Mouse (Mus musculus) cortical plate, adult 2 months (tissue): ENCODE results near the gene Bax. TPM values are rescaled to one million over a fixed set of nuclear protein-coding genes. Genes with fewer than 3 reads are reported as not detected.

Experiments used
- H3K27ac ChIP-seq: fragments of 200-500 bp; 2 replicates; pipeline ENCODE4 v1.5.1; 2012; ENCODE audit warnings: low read length, control low read depth, inconsistent platforms; ENCODE audit not compliant: insufficient read depth
- H3K4me1 ChIP-seq: fragments of 200-500 bp; 2 replicates; pipeline ENCODE4 v1.6.1; 2011; ENCODE audit warnings: low read length; ENCODE audit not compliant: control insufficient read depth, insufficient read depth
- H3K4me3 ChIP-seq: fragments of 200-500 bp; 2 replicates; pipeline ENCODE4 v1.5.1; 2011; ENCODE audit warnings: mild to moderate bottlenecking, low read length, control low read depth; ENCODE audit not compliant: insufficient read depth
- CTCF ChIP-seq: fragments of 200-500 bp; IDR thresholded peaks from 2 replicates; pipeline ENCODE4 v1.5.1; 2011; ENCODE audit warnings: mild to moderate bottlenecking, control low read depth, low read length; ENCODE audit not compliant: insufficient read depth; ENCODE audit errors: extremely low read depth
- POLR2A ChIP-seq: fragments of 200-500 bp; IDR thresholded peaks from 2 replicates; pipeline ENCODE4 v1.6.1; 2011; ENCODE audit warnings: mild to moderate bottlenecking, low read length, control low read depth; ENCODE audit not compliant: insufficient read depth; ENCODE audit errors: extremely low read depth
- polyA plus RNA-seq: library from polyadenylated mRNA; depleted of rRNA; stranded (reverse); fragments of >200 nt; gene quantifications from 2 replicates; pipeline ENCODE4 v1.2.3, GENCODE M21; 2012

The Bax gene
- polyA plus RNA-seq, 1 experiment = 99.4 TPM

DNA sequence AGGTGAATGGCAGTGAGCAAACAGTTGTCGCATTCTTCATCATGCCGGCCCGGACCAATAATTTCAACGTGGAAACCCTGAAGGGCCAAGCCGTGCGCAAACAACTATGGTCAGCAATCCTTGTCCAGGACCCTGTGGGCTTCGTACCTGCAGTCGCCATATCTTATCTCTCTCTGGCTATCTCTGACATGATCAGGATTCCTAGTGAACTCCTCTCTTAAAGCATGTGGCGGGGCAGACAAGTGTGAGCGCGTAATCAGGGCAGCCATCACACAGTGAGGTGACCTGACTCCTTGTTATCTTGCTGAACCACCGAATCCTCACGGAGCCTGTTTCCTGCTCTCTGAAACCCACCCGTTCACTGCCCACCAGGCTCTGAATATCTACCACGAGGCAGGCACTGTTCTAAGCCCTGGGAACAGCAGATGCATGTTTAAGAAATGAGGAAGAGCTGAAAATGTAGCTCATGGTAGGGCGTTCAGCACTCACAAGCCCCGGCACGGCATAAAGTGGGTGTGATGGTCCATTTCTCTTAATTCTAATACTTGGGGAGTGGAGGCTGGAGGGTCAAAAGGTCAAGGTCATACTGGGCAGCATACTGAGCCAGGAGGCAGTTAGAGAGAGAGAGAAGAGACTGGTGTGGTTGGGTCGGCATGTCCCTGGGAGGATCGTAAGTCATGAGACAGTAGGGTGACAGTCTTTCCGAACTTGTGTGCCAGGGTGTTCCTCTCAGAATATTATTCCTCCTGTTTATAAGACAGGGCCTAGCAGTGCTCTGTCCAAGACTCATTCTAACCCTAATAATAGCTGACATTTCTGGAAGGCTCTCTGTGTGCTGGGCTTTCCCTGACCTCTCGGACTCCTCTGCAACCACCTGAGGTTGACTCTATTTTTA is 22.9 kb downstream of the Bax start:
- Histone ChIP-seq H3K4me3 (no peak overlapping the region), H3K4me1 (no peaks in the 10 kb centered on the region), H3K27ac (no peak overlapping the region)
- no peak for TF ChIP-seq CTCF
- no peak for TF ChIP-seq POLR2A

DNA sequence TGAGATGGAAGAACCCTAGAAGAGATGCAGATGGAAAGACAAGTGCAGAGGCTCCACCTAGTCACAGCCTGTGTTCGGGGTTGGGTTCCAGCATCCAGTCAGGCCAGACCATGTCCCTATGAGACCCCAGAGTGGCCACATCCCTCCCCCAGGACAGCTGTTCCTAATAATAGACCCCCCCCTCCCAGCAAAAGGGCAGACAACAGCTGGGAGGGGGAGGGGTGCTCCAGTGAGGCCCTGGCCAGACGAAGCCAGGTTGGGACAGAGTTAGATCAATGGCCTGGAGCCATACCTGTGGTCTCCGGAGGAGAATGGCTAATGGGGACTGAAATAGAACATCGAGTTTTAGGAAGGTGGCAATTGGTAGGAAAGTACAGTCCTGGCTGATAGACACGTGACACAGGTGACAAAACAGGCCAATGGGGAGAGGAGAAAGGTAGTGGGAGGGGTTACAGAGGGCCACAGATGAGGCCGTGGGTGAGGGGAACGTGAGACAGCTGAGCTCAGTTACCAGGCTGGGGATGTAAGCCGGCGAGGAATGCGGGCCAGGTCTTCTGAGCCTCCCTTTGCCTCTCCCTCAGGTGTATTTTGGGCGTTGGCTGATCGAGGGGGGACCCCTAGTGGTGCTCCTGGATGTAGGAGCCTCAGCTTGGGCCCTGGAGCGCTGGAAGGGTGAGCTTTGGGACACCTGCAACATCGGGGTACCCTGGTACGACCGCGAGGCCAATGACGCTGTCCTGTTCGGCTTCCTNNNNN is 29.0 kb downstream of the Bax start, which contains the start of gene Ruvbl2:
TSS of gene Ruvbl2 (minus strand) at position 576 of the 756 bp plus-strand sequence.
- H3K4me1 ChIP-seq = peaks cover 2% of the 10 kb centered on the region
- H3K4me3 ChIP-seq = peak within 1 kb of the TSS; percentile 10; the same call in 1 of the 2 replicates
- TF ChIP-seq CTCF = 0 out of 2 replicates have a peak, but pooled peaks have one; percentile 12
- TF ChIP-seq POLR2A = peak; percentile 35; the same call in 1 of the 2 replicates
- H3K27ac ChIP-seq = no peak within 1 kb of the TSS

DNA sequence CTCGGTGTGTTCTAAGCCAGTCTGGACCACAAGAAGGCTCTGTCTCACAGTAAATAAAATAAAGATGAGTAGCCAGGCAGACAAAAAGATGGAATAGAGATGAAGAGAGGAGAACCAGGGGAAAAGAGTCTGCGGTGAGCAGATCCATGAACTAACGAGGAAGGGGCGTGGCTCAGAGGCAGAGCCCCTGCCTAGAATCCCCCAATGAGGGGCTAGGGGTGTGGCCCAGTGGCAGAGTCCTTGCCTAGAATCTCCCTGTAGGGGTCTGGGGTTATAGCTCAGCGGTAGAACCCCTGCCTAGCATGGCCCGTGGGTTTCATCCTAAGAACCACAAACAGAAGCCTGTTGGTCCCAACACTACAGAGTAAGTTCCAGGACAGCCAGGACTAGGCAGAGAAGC is 29.7 kb downstream of the Bax start:
- TF ChIP-seq POLR2A = no peak
- TF ChIP-seq CTCF = no peak
- H3K4me3 ChIP-seq = no peak overlapping the region
- H3K4me1 ChIP-seq = peaks cover 2% of the 10 kb centered on the region

DNA sequence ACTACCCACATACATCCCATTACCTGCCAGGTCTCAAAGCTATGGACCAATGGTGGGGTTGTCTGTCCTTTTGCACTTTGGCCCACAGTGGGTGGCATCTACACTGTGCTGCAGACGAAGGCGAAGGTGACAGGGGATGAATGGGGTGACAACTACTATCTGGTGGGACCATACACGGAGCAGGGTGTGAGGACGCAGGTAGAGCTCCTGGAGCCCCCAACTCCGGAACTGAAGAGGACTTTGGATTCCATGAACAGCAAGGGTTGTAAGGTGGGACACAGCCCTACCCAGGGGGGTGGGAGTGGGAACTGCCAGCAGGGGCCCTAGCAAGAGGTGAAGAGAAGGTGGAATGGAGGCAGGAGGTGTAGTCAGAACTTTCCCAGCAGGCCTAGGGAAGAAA is 30.3 kb downstream of the Bax start:
- H3K4me1 ChIP-seq = peaks cover 2% of the 10 kb centered on the region
- no peak overlapping the region for H3K27ac ChIP-seq
- no peak overlapping the region for H3K4me3 ChIP-seq
- TF ChIP-seq POLR2A (no peak), CTCF (no peak)

More for the DNA sequence above, 29.7 kb downstream of the Bax start:
- no peak overlapping the region for H3K27ac ChIP-seq

DNA sequence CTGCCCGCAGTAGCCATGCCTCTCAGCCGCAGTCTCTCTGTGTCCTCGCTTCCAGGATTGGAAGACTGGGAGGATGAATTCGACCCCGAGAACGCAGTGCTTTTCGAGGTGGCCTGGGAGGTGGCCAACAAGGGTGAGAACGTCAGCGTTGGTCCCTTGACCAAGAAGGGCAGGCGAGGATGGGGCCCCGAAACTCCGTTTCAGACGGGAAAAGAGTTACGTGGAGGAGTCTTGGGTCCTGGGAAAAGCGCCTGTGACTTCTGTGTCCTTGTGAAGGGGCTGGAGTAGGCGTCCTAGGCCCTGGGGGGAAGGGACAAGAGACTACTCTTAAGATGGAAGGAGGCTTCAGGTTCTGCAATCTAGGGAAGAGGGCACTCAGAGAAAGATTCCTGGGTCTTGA is 31.7 kb downstream of the Bax start:
- H3K4me3 ChIP-seq = peak overlapping the region; percentile 81
- H3K4me1 ChIP-seq = peaks cover 2% of the 10 kb centered on the region
- TF ChIP-seq CTCF (no peak), POLR2A (no peak)
- H3K27ac ChIP-seq = no peak overlapping the region

DNA sequence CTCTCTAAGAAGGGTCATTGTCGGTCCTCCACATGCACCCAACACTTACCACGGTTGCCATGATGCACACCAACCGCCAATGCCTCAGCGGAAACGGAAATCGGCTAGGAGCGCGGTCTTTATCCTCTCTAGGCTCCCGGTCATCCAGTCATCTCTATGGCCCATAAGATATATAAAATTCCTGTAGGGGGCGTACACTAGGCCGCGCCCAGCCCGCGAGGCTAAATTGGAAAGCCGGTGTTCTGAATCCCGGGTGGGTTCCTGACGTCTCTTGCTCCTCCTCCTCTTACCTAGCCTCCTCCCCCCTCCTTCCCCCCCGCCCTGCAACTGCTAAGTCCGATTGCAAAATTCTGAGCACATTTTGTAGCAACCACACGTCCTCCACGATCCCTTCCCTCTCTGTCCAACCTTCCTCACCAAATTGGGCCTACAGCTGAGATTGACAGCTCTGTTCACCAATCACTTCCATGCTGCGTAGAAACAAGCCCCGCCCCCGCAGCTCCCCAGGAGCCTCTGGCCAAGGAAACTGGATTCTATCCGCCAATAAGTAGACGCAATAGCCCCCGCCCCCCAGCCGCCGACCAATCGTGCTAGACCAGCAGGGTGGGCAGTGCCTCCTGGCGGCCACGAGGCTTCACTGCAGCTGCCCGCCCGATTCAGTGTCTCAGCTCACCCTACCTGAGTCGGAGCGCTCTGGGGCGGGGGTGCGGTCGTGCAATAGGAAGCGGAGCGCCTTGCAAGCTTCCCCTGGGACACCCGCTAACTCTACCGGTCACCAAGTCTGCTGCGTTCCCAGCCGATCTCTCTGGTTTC is 32.3 kb downstream of the Bax start, which contains the start of gene Gys1:
TSS of gene Gys1 (plus strand) at position 642 of the 813 bp plus-strand sequence.
- Histone ChIP-seq H3K27ac (no peak within 1 kb of the TSS), H3K4me3 (peak within 1 kb of the TSS; percentile 81), H3K4me1 (peaks cover 2% of the 10 kb centered on the region)
- TF ChIP-seq CTCF (peak; percentile 74), POLR2A (peak; percentile 51; the same call in 1 of the 2 replicates)

DNA sequence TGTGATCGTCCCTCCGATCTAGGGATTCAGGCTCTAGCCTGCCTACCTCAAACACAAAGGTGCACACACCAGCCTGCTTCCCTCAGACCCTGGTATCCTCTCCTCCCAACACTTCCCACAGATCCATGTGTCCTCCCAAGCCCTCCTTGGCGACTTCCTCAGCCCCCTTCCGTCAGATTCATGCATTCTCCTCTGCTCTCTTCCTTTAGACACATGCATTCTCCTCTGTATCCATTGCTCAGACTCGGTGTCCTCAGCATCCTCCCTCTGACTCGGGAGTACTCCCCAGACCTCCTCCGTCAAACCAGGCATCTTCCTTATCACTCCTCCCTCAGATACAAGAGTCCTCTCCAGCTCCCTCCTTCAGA is 32.9 kb downstream of the Bax start:
- Histone ChIP-seq H3K4me3 (peak overlapping the region; percentile 81), H3K4me1 (peaks cover 2% of the 10 kb centered on the region), H3K27ac (no peak overlapping the region)
- TF ChIP-seq POLR2A = no peak
- no peak for TF ChIP-seq CTCF

DNA sequence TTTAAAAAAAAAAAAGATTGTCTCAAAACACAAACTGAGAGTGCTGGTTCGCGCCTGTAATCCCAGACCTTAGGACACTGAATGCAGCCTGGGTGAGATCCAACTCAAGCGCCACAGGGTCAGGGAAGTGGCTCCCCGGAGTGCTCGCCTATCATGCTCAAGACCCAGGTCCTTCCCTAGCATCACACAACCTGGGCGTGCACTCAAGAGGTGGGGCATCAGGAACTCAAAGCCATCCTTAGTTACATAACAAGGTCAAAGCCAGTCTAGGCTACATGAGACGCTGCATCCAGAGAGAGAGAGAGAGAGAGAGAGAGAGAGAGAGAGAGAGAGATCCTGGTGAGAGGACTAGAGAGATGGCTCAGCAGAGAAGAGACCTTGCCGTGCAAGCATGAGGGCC is 40.1 kb downstream of the Bax start:
- Histone ChIP-seq H3K27ac (no peak overlapping the region), H3K4me3 (no peak overlapping the region), H3K4me1 (no peaks in the 10 kb centered on the region)
- TF ChIP-seq POLR2A = no peak

DNA sequence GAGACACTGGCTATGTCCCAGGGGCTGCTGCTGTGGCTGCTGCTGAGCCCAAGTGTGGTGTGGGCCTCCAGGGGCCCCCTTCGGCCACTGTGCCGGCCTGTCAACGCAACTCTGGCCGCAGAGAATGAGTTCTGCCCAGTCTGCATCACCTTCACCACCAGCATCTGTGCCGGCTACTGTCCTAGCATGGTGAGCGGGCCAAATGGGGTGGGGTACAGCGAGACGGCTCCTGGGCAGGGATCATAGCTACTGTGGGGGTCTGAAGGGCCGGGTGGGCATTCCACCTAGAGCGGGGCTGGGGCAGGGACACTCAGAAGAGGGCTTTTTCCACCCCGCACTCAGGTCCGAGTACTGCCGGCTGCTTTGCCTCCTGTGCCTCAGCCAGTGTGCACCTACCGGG is 45.5 kb downstream of the Bax start:
- no peak for TF ChIP-seq CTCF
- TF ChIP-seq POLR2A = no peak
- Histone ChIP-seq H3K4me1 (no peaks in the 10 kb centered on the region), H3K27ac (no peak overlapping the region), H3K4me3 (no peak overlapping the region)

DNA sequence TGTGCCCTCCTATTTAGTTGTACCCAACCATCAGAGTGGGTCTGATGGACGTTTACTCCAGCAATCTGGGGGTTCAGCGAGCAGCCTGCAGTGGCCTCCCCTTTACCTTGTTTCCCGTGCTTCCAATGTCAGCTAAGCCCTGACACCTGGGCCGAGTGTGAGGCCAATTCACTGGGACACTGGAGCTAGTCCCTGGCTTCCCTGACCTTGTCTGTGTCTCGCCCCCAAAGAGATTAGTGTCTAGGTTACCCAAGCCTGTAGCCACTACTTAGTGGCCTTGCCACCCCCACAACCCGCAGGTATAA is 46.1 kb downstream of the Bax start, which contains the start of gene Lhb:
TSS of gene Lhb (plus strand) at position 206 of the 305 bp plus-strand sequence.
- Histone ChIP-seq H3K27ac (no peak within 1 kb of the TSS), H3K4me3 (no peak within 1 kb of the TSS), H3K4me1 (no peaks in the 10 kb centered on the region)
- TF ChIP-seq CTCF (no peak), POLR2A (no peak)
